Mouse (Mus musculus): Measurements from ENCODE around the gene Nrcam.

DNA sequence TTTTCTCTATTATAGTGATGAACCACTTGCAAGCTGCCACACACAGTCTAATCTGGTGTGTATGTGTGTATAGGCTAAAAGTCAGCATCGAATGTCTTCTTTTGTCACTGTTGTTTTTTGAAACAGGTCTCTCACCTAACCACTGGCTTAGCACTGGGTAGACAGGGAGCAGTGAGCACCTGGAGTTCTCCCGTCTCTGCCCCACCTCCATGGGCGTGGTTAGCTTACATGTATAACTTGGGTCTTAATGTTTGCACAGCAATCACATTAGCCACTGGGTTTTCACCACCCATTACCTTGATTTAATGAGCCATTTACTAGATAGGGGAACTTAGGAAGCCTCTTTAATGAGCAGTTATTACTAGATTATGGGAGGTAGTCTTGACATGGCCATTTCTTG is 47.2 kb upstream of the Nrcam start:
- no peak for TF ChIP-seq CTCF (IDR thresholded peaks at IDR 0.05; ENCODE audit: low read depth)
- no peak for TF ChIP-seq EP300 (IDR thresholded peaks at IDR 0.05; ENCODE audit: low read depth)
